Mouse (Mus musculus) layer of hippocampus, adult 11-12 months (tissue): ENCODE measurements around the gene Thegl.
A peak's percentile ranks its signal among the peaks of the same experiment; 100 is the strongest.
"Not testable (repeated sequence)": the region's sequence is repeated elsewhere in the genome, so short reads cannot be mapped to it uniquely, and the experiment has no call there.

ENCODE experiments used
- DNase-seq: peaks from one replicate; pipeline ENCODE4 v3.0.0; 2022; ENCODE audit warnings: low spot score

The Thegl gene

DNA sequence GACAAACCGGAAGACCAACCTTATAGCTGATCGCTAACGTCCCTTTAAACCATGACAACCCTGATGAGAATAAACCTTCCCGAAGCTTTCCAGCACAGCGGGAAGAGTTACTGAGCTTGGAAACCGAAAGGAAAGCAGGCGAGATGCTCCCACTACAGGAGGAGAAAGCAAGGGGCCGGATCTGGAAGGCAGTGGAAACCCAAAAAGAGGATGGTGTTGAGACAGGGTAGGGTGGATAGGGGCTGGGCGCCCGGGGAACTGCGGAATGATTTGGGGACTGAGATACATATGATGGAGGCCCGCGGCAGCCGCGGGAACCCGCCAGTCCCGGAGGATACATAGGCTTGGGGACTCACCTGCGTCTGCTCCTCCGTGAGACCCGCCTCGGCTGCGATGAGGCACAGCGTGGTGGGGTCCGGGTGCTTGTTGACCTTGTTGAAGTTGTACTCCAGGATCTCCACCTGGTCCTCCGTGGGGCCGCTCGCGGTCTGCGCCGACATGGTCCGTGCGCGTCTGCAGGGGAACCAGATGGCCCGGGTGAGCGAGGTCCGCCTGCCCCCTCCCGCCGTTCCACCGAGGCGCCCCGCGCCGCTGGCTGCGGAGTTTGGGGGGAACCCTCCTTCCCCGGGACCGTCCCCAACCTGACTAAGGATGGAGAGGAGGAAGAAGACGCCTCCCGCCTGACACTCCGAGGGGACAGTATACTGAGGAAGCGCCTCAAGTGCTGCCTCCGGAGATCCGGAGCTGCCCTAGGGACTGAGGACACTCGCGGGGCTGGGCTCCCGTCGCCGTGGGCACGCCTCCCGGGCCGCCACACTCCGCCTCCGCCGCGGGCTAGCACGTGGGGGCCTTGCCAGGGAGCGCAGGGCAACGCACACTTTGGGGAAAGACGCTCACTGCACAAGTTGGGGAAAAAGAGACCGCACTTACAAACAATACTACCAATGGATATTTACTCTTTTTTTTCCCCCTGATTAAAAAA, 79.0 kb downstream of the Thegl start:
- peak; percentile 44 for DNase-seq

GRCm38 (mm10) chr5:77096194-77096593, 80.4 kb downstream of the Thegl start:
- DNase-seq: not testable (repeated sequence)

DNA sequence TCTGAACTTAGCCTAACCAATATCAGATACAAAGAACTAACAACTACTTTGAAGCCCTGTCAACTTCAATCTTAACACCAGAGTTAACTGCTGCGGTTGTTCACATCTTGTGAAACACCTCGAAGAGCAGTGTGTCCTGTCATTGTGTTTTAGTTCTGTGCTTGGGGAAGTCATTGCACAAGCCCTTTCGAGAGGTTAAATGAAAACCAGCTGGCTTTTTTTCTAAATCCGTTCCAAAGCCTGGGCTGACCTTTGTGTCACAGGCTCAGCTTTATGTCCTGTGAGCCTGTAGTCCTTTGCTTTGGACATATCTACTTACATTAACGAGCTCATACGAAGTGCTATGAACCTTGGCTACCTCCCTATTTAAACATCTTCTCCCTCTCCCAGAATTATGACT, 81.9 kb downstream of the Thegl start:
- no peak for DNase-seq

- DNase-seq: no peak
Observed at GRCm38 (mm10) chr5:77098874-77099273, 83.1 kb downstream of the Thegl start.

DNA sequence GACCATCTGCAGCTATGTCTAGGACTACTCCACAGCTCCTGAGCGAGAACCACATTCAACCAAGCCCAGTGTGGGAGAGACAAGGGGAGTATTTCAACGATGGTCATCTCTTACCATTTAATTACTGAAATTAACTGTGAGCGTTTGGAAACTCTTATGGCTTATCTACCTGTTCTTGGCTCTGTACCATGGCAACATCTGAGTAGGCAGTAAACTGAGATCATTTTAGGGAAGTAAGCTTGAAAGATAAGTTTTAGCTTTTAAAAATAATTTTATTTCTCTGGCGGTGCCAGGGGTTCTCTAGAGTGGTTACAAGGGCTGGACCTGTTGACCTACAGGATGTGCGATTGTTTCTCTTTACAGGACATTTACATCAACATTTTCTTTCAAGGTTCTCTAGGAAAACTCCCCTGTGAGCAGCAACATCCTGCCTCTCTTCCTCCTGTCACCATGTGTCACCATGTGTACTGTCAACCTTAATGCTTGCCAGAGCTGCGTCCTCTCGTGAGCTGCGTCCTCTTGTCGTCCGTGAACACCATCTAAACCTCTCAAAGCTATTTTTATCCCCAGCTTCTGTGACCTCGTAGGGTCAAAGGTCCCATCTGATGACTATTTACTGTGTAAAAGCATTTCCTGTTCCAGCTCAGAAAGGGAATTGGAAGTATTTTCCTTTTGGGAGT, 83.6 kb downstream of the Thegl start:
- no peak for DNase-seq

DNA sequence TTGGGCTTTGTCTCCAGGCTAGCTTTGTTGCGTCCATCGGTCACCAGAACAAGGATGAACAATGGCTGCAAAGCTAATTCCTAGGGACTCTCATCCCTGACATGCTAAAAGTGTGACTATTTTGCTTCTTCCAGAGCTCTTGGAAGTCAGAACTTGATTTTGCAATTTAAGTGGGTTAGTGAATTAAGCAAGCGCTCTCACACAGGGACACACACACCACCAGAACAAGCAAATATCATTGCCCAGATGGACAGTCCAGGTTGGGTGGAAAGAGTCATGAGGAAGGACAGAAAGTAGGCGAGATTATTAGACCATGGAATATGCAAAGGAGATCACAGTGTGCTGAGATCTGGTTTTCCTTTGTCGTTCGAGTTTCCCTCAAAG, 84.2 kb downstream of the Thegl start:
- DNase-seq: no peak

DNA sequence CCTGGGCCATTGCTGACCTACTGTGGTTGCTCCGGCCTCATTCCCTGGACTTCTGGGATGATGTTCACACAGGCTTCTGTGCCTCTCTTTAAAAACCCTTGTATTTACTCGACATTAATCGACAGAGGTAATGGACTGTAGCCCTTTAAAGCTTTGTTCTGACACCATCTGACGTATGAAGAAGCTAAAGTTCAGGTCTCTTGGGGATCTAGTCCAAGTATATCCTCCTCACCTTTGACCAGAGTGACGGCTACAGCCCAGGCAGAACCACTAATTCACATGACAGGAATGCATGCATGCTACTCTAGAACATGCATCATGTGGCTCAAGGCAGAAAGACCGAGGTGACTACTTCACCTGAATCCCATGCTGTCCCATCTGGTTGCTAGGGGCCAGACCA, 84.9 kb downstream of the Thegl start:
- DNase-seq: no peak

DNA sequence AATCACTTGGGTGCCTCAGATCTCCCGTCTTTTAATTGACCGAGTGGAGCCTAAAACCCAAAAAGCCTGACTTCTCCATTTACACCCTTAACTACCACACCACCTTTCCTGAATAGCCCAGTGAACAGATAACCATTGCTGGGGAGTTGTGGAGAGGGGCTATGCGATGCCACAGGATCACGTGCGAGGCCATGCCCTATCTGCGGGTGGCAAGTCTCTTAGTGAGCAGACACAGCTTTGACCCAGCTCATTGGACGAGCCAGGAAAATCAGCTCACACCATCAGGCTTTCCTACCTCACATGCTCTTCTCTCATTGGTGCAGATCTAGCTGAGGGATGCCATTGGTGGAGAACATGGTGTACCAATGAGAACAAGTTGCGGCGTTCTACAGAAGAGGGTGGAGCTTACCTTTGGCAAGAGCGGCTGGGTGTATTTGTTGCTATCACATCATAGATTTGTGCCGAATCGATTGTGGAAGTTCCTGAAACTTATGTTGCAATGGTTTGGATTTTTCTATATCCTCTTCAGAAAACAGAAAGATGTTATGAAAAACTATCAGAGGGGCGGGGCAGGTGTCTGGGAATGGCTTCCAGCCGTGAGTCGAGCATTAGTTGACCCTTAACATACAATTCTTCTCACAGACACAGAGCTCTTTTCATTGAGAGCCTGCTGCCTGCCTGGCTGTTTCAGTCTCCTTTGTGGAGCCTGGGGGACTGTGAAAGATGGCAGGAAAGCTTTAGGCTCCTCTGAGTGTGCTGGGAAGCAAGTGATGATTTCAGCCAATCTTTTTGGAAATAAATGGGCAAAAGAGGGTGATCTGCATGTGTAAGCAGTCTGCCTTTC, 86.9 kb downstream of the Thegl start:
- no peak for DNase-seq

GRCm38 (mm10) chr5:77107146-77107822, 91.5 kb downstream of the Thegl start:
- no peak for DNase-seq

GRCm38 (mm10) chr5:77108806-77109205, 93.0 kb downstream of the Thegl start:
- no peak for DNase-seq

- no peak for DNase-seq
Observed at GRCm38 (mm10) chr5:77109814-77110213, 94.0 kb downstream of the Thegl start.
